Mouse (Mus musculus) cerebellum, adult 2 months (tissue): ENCODE measurements around the gene Ppm1b.

Source experiments
- CTCF ChIP-seq: fragments of 200-500 bp; IDR thresholded peaks from 2 replicates; pipeline ENCODE4 v1.5.1; 2011; ENCODE audit warnings: low read depth, mild to moderate bottlenecking, control low read depth, low read length, moderate library complexity, borderline replicate concordance; ENCODE audit not compliant: insufficient read depth
- POLR2A ChIP-seq: fragments of 200-500 bp; IDR thresholded peaks from 2 replicates; pipeline ENCODE4 v1.6.1; 2011; ENCODE audit warnings: low read length, control low read depth, borderline replicate concordance; ENCODE audit not compliant: insufficient read depth

- no peak for TF ChIP-seq CTCF
- TF ChIP-seq POLR2A = no peak
These were observed 82.2 kb downstream of the Ppm1b start for GRCm38 (mm10) chr17:85038761-85039160.
